Mouse (Mus musculus) stomach, embryonic 14.5 days (tissue): ENCODE data around the gene Rerg. TPM values are rescaled to one million over a fixed set of nuclear protein-coding genes. Genes with fewer than 3 reads are reported as not detected.

Source experiments
- ATAC-seq: fragments of 200-750 bp; cut with Nextera tagmentation; 2 replicates; pipeline ENCODE4 v1.8.0; 2017; ENCODE audit warnings: low read depth, moderate TSS enrichment; ENCODE audit not compliant: insufficient number of reproducible peaks, insufficient read depth, low FRiP score
- H3K27ac ChIP-seq: fragments of 300-500 bp; sonication (generic); 2 replicates; pipeline ENCODE4 v1.5.1; 2014; ENCODE audit warnings: mild to moderate bottlenecking, low read length, moderate library complexity, mixed read lengths
- H3K27me3 ChIP-seq: fragments of 300-500 bp; sonication (generic); 2 replicates; pipeline ENCODE4 v1.6.1; 2014; ENCODE audit warnings: low read length, control low read depth, mixed read lengths; ENCODE audit not compliant: control insufficient read depth, insufficient read depth
- H3K36me3 ChIP-seq: fragments of 300-500 bp; sonication (generic); 2 replicates; pipeline ENCODE4 v1.6.1; 2014; ENCODE audit warnings: mild to moderate bottlenecking, control low read depth, low read length, moderate library complexity, mixed read lengths; ENCODE audit not compliant: control insufficient read depth, insufficient read depth
- H3K4me1 ChIP-seq: fragments of 300-500 bp; sonication (generic); 2 replicates; pipeline ENCODE4 v1.6.1; 2014; ENCODE audit warnings: low read length, control low read depth, mixed read lengths; ENCODE audit not compliant: control insufficient read depth, insufficient read depth
- H3K4me2 ChIP-seq: fragments of 300-500 bp; sonication (generic); replicated peaks from 2 replicates; pipeline ENCODE4 v1.6.1; 2014; ENCODE audit warnings: low read depth, low read length, control low read depth
- H3K4me3 ChIP-seq: fragments of 300-500 bp; sonication (generic); 2 replicates; pipeline ENCODE4 v1.5.1; 2014; ENCODE audit warnings: low read depth, low read length, control low read depth
- H3K9ac ChIP-seq: fragments of 300-500 bp; sonication (generic); replicated peaks from 2 replicates; pipeline ENCODE4 v1.6.1; 2014; ENCODE audit warnings: low read depth, mild to moderate bottlenecking, control low read depth, low read length, moderate library complexity, mixed read lengths
- H3K9me3 ChIP-seq: fragments of 300-500 bp; sonication (generic); 2 replicates; pipeline ENCODE4 v1.6.1; 2016; ENCODE audit warnings: low read depth, low read length, control low read depth; ENCODE audit not compliant: control insufficient read depth
- WGBS: fragments of 180-500 bp; shearing (Covaris S2); extraction: QIAGEN DNeasy Blood & Tissue Kit; methylation state at CpG from one replicate; pipeline ENCODE4 v1.1.7; 2014; 5-methylcytosine and 5-hydroxymethylcytosine counted together
- polyA plus RNA-seq: library from polyadenylated mRNA; unstranded; fragments of >200 nt; fragmentation: Nextera tagmentation; extraction: Ambion mirVana; gene quantifications from 2 replicates; pipeline ENCODE4 v1.2.1, GENCODE M21; 2014

Rerg gene
- polyA plus RNA-seq, 1 experiment from 2014 or later = 36.5 TPM

- no peak for ATAC-seq
- H3K4me3 ChIP-seq = no peak overlapping the region
- peak overlapping the region; percentile 23; the same call in 1 of the 2 replicates for H3K27ac ChIP-seq
- H3K9ac ChIP-seq = no peak overlapping the region
- no peak overlapping the region for H3K4me2 ChIP-seq
- H3K4me1 ChIP-seq = peaks cover 26% of the 10 kb centered on the region
- WGBS = 17% methylated on average over 11 of the region's 11 CpGs
- no peaks in the 10 kb centered on the region for H3K9me3 ChIP-seq
- H3K27me3 ChIP-seq = no peaks in the 10 kb centered on the region
- no peaks in the 10 kb centered on the region for H3K36me3 ChIP-seq
Measured at GRCm38 (mm10) chr6:137144958-137145535, 25.2 kb downstream of the Rerg start.

GRCm38 (mm10) chr6:137144526-137144840 lies 25.8 kb downstream of the Rerg start:
- peaks cover 26% of the 10 kb centered on the region for H3K4me1 ChIP-seq
- WGBS = 53% methylated on average over 10 of the region's 10 CpGs
- no peak overlapping the region for H3K4me3 ChIP-seq
- H3K36me3 ChIP-seq = no peaks in the 10 kb centered on the region
- no peaks in the 10 kb centered on the region for H3K27me3 ChIP-seq
- H3K9ac ChIP-seq = no peak overlapping the region
- no peak for ATAC-seq
- H3K27ac ChIP-seq = peak overlapping the region; percentile 23
- H3K9me3 ChIP-seq = no peaks in the 10 kb centered on the region
- no peak overlapping the region for H3K4me2 ChIP-seq

- H3K4me2 ChIP-seq = no peak overlapping the region
- no peaks in the 10 kb centered on the region for H3K36me3 ChIP-seq
- WGBS = 63% methylated on average over 7 of the region's 7 CpGs
- peak overlapping the region; percentile 66 for H3K27ac ChIP-seq
- H3K9me3 ChIP-seq = no peaks in the 10 kb centered on the region
- no peaks in the 10 kb centered on the region for H3K27me3 ChIP-seq
- H3K4me3 ChIP-seq = no peak overlapping the region
- no peak for ATAC-seq
- peaks cover 28% of the 10 kb centered on the region for H3K4me1 ChIP-seq
- no peak overlapping the region for H3K9ac ChIP-seq
Measured at GRCm38 (mm10) chr6:137143818-137144525, 26.3 kb downstream of the Rerg start.

- Histone ChIP-seq H3K27me3 (no peaks in the 10 kb centered on the region), H3K4me1 (peaks cover 33% of the 10 kb centered on the region), H3K27ac (peak overlapping the region; percentile 66), H3K4me3 (no peak overlapping the region; the same call in 1 of the 2 replicates), H3K36me3 (no peaks in the 10 kb centered on the region), H3K9ac (no peak overlapping the region), H3K9me3 (no peaks in the 10 kb centered on the region), H3K4me2 (peak overlapping the region; percentile 32)
- peak; percentile 85 for ATAC-seq
- WGBS = 0% methylated on average over 8 of the region's 11 CpGs
Measured at GRCm38 (mm10) chr6:137142796-137143195, 27.5 kb downstream of the Rerg start.

GRCm38 (mm10) chr6:137141247-137141820 lies 29.0 kb downstream of the Rerg start:
- Histone ChIP-seq H3K27ac (peak overlapping the region; percentile 22; the same call in 1 of the 2 replicates), H3K4me1 (peaks cover 36% of the 10 kb centered on the region), H3K9me3 (no peaks in the 10 kb centered on the region), H3K9ac (no peak overlapping the region), H3K4me3 (no peak overlapping the region), H3K27me3 (no peaks in the 10 kb centered on the region), H3K36me3 (no peaks in the 10 kb centered on the region), H3K4me2 (no peak overlapping the region)
- ATAC-seq = no peak
- WGBS = 43% methylated on average over 5 of the region's 5 CpGs

- Histone ChIP-seq H3K9me3 (no peaks in the 10 kb centered on the region), H3K4me1 (peaks cover 40% of the 10 kb centered on the region), H3K27me3 (no peaks in the 10 kb centered on the region), H3K4me3 (no peak overlapping the region), H3K4me2 (no peak overlapping the region), H3K27ac (no peak overlapping the region; the same call in 1 of the 2 replicates), H3K9ac (no peak overlapping the region), H3K36me3 (no peaks in the 10 kb centered on the region)
- 46% methylated on average over 8 of the region's 8 CpGs for WGBS
- no peak for ATAC-seq
Measured at GRCm38 (mm10) chr6:137138822-137139221, 31.5 kb downstream of the Rerg start.

DNA sequence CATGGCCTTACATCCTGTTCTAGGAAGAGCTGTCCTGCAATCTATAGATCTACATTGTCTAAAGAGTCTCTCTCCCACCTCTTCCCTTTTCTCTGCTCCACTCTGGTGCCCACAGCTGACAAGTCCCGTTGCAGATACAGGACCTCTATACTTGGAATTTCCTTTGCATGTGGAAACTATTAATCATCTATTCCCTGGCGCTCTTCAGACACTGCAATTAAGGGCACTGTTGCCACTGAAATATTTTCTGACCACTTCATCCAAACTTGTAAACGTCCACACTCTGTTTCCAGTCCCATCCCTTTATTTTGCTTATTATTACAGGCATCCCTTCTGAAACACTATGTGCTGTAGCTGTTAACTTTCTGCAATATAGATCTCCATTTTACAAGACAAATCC lies 31.9 kb downstream of the Rerg start:
- H3K9me3 ChIP-seq = no peaks in the 10 kb centered on the region
- no peak overlapping the region for H3K4me2 ChIP-seq
- H3K27me3 ChIP-seq = no peaks in the 10 kb centered on the region
- no peak overlapping the region for H3K27ac ChIP-seq
- H3K4me1 ChIP-seq = peaks cover 38% of the 10 kb centered on the region
- 35% methylated on average over 3 of the region's 3 CpGs for WGBS
- H3K9ac ChIP-seq = no peak overlapping the region
- H3K4me3 ChIP-seq = no peak overlapping the region
- H3K36me3 ChIP-seq = no peaks in the 10 kb centered on the region
- ATAC-seq = no peak

DNA sequence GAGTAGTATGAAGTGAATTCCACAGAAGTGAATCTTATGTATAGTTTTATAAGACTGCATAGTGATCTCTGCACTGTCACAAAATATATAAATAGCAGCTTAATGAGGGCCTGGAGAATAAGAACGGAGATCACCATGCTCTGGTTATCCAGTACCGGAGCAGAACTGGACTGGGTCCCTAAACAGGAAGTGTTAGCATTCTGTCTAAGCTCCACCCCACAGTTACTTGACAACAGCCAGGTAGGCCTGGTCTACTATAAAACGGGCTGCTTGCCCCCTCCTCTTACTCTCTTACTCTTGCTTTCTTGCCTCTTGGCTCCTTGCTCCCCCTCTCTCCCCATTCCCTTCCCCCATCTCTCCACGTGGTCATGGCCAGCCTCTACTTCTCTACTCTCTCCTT lies 33.9 kb downstream of the Rerg start:
- ATAC-seq = no peak
- 63% methylated on average over 4 of the region's 4 CpGs for WGBS
- Histone ChIP-seq H3K27ac (no peak overlapping the region), H3K4me3 (no peak overlapping the region), H3K4me2 (no peak overlapping the region), H3K9ac (no peak overlapping the region), H3K9me3 (no peaks in the 10 kb centered on the region), H3K27me3 (no peaks in the 10 kb centered on the region), H3K36me3 (no peaks in the 10 kb centered on the region), H3K4me1 (peaks cover 37% of the 10 kb centered on the region)
